Mouse (Mus musculus) gastrocnemius, adult 2 months (tissue): ENCODE results near the gene D630023F18Rik. TPM values are rescaled to one million over a fixed set of nuclear protein-coding genes. Genes with fewer than 3 reads are reported as not detected.

ENCODE experiments used
- DNase-seq: peaks from one replicate; pipeline ENCODE4 v3.0.0; 2022
- H3K27ac ChIP-seq: fragments of 200-600 bp; 2 replicates; pipeline ENCODE4 v1.8.1; 2022; ENCODE audit warnings: mild to moderate bottlenecking
- H3K4me3 ChIP-seq: fragments of 200-600 bp; 2 replicates; pipeline ENCODE4 v1.8.1; 2022; ENCODE audit warnings: mild to moderate bottlenecking, moderate library complexity
- CTCF ChIP-seq: fragments of 200-600 bp; IDR thresholded peaks from 2 replicates; pipeline ENCODE4 v1.8.1; 2022; ENCODE audit warnings: antibody characterized with exemption, mild to moderate bottlenecking, moderate library complexity
- intact Hi-C: fragments of 180-260 bp; cut with DNase I; formaldehyde crosslinking; loops from one replicate; pipeline ENCODE4 v1.15.1; 2025
- long read RNA-seq, 2 experiments: library from polyadenylated mRNA; stranded (forward); transcript quantifications; one replicate each; pipeline ENCODE4 v2.0.0; 2021
- total RNA-seq, 2 experiments: library from RNA; stranded (reverse); gene quantifications; 2 replicates each; pipeline ENCODE4 v1.2.3; 2021

The D630023F18Rik gene
- not detected for total RNA-seq
- long read RNA-seq, experiment 1, result 0 reads
- long read RNA-seq, experiment 2, result 0 reads

GRCm38 (mm10) chr1:65122574-65123372 is at the start of gene D630023F18Rik:
Gene D630023F18Rik, minus strand, starts transcription at chr1:65123214.
- Histone ChIP-seq H3K4me3 (peak within 1 kb of the TSS; percentile 42; the same call in 1 of the 2 replicates), H3K27ac (no peak within 1 kb of the TSS)
- TF ChIP-seq CTCF, result no peak
- intact Hi-C loops, result no loop called here
- no peak for DNase-seq

GRCm38 (mm10) chr1:65171579-65171978 is 48.6 kb upstream of the D630023F18Rik start:
- intact Hi-C loops, result no loop called here
- no peak overlapping the region for H3K27ac ChIP-seq
- TF ChIP-seq CTCF, result no peak
- DNase-seq, result no peak
- no peak overlapping the region for H3K4me3 ChIP-seq

- Histone ChIP-seq H3K4me3 (no peak overlapping the region), H3K27ac (no peak overlapping the region)
- no peak for TF ChIP-seq CTCF
- intact Hi-C loops, result no loop called here
- DNase-seq, result no peak
These were observed 46.9 kb upstream of the D630023F18Rik start for GRCm38 (mm10) chr1:65169947-65170346.

- H3K4me3 ChIP-seq, result no peak overlapping the region
- DNase-seq, result no peak
- no peak overlapping the region for H3K27ac ChIP-seq
- intact Hi-C loops, result no loop called here
- TF ChIP-seq CTCF, result no peak
These were observed 46.5 kb upstream of the D630023F18Rik start for GRCm38 (mm10) chr1:65169536-65169935.

GRCm38 (mm10) chr1:65167496-65167895 is 44.5 kb upstream of the D630023F18Rik start:
- no peak for TF ChIP-seq CTCF
- Histone ChIP-seq H3K27ac (no peak overlapping the region), H3K4me3 (no peak overlapping the region)
- intact Hi-C loops, result no loop called here
- DNase-seq, result no peak

GRCm38 (mm10) chr1:65162210-65162609 is 39.2 kb upstream of the D630023F18Rik start:
- DNase-seq, result no peak
- no peak overlapping the region for H3K27ac ChIP-seq
- no peak for TF ChIP-seq CTCF
- H3K4me3 ChIP-seq, result no peak overlapping the region
- intact Hi-C loops, result no loop called here

- no peak for DNase-seq
- H3K27ac ChIP-seq, result no peak overlapping the region
- H3K4me3 ChIP-seq, result no peak overlapping the region
- intact Hi-C loops, result no loop called here
- TF ChIP-seq CTCF, result no peak
These were observed 33.1 kb upstream of the D630023F18Rik start for GRCm38 (mm10) chr1:65156111-65156510.

- H3K27ac ChIP-seq, result no peak overlapping the region
- intact Hi-C loops, result no loop called here
- no peak for TF ChIP-seq CTCF
- no peak overlapping the region for H3K4me3 ChIP-seq
- no peak for DNase-seq
These were observed 31.8 kb upstream of the D630023F18Rik start for GRCm38 (mm10) chr1:65154814-65155213.

GRCm38 (mm10) chr1:65147971-65148370 is 25.0 kb upstream of the D630023F18Rik start:
- H3K27ac ChIP-seq, result no peak overlapping the region
- no peak for TF ChIP-seq CTCF
- intact Hi-C loops, result no loop called here
- H3K4me3 ChIP-seq, result no peak overlapping the region
- DNase-seq, result no peak

- intact Hi-C loops, result no loop called here
- no peak for TF ChIP-seq CTCF
- Histone ChIP-seq H3K27ac (no peak overlapping the region), H3K4me3 (no peak overlapping the region)
- DNase-seq, result no peak
These were observed 24.3 kb upstream of the D630023F18Rik start for GRCm38 (mm10) chr1:65147326-65147725.

GRCm38 (mm10) chr1:65146601-65147000 is 23.6 kb upstream of the D630023F18Rik start:
- no peak for TF ChIP-seq CTCF
- H3K4me3 ChIP-seq, result no peak overlapping the region
- intact Hi-C loops, result no loop called here
- no peak for DNase-seq
- no peak overlapping the region for H3K27ac ChIP-seq

- intact Hi-C loops, result no loop called here
- no peak for TF ChIP-seq CTCF
- DNase-seq, result no peak
- no peak overlapping the region for H3K4me3 ChIP-seq
- H3K27ac ChIP-seq, result no peak overlapping the region
These were observed 21.8 kb upstream of the D630023F18Rik start for GRCm38 (mm10) chr1:65144783-65145182.

- no peak for TF ChIP-seq CTCF
- intact Hi-C loops, result no loop called here
- Histone ChIP-seq H3K27ac (no peak overlapping the region), H3K4me3 (no peak overlapping the region)
- DNase-seq, result no peak
These were observed 14.5 kb upstream of the D630023F18Rik start for GRCm38 (mm10) chr1:65137560-65137959.

- no peak overlapping the region for H3K4me3 ChIP-seq
- no peak for TF ChIP-seq CTCF
- H3K27ac ChIP-seq, result no peak overlapping the region
- intact Hi-C loops, result no loop called here
- DNase-seq, result no peak
These were observed 9.8 kb upstream of the D630023F18Rik start for GRCm38 (mm10) chr1:65132833-65133232.
